Mouse (Mus musculus) CH12.LX (cell line): ENCODE measurements at regions not wholly inside any gene's neighbourhood (a gene's known extent, or its start where the extent isn't known, plus 50 kb on each side); places are given as distances from the start of the nearest gene placed in this dataset.

Experiments
- CTCF ChIP-seq, 2 experiments: IDR thresholded peaks in 1 of 2; conservative IDR thresholded peaks in 1 of 2; 2 replicates each; pipeline ENCODE4 v1.5.1; 2011 to 2012; ENCODE audit warnings: low read depth in 2 of 2, low read length in 2 of 2, improper control_type of control experiment in 1 of 2, inconsistent platforms in 1 of 2, mild to moderate bottlenecking in 1 of 2, moderate library complexity in 1 of 2
- ETS1 ChIP-seq: conservative IDR thresholded peaks from 2 replicates; pipeline ENCODE4 v1.6.1; 2012; ENCODE audit warnings: low read depth, mild to moderate bottlenecking, inconsistent platforms, low read length, improper control_type of control experiment, moderate library complexity

DNA sequence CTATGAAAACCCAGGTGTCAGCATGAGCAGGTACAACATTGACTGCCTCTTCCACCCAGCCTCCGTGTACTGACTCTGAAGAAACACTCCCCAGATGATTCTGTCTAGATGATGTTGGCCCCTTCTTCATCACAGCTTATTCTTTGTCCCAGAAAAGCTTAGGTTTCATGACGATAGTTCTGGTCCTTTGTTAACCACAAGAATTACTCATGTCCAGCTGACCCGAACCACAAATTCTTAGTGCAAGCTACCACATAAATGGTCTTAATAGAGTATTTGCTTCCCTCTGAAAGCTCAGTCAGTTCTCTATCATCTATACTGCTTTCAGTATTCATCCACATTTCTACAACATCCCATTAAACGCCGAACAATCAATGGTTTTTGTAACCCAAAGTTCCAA, 172.5 kb upstream of the Ddhd1 start:
- TF ChIP-seq CTCF (conservative IDR thresholded peaks at IDR 0.05 in 1 of 2, IDR thresholded peaks at IDR 0.05 in 1 of 2; ENCODE audit: low read depth in 2 of 2, low read length in 2 of 2) (no peak), ETS1 (no peak)
